Mouse (Mus musculus): ENCODE measurements around the gene Loxl3.
A peak's percentile ranks its signal among the peaks of the same experiment; 100 is the strongest.

Loxl3 gene

DNA sequence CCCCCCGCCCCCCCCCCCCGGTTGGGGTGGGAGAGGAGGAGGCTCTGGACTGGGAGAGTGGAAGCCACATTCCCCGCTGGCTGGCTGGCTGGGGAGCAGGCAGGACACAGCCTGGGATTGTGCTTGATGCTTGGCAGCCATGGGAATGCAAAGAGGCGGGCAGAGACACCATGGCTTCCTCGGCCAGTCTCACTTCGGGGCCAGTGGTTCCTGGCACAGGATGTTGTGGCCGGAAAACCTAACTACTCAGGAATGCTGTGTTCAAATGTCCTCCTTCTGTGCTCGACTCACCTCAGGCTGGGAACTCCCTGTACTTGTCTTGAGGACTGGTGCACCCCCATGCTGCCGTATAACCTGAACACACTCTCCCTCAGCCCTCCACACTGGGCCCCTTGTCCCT lies 6.3 kb upstream of the Loxl3 start:
- Histone ChIP-seq H3K27me3 (ENCODE audit: control insufficient read depth, insufficient read depth, low read length, poor library complexity, severe bottlenecking) (no peaks in the 10 kb centered on the region; the same call in 1 of the 2 replicates), H3K36me3 (ENCODE audit: control insufficient read depth, insufficient read depth, low read length, poor library complexity, severe bottlenecking) (peaks cover 8% of the 10 kb centered on the region)
- DNase-seq (ENCODE audit: low read depth, low spot score): no peak

DNA sequence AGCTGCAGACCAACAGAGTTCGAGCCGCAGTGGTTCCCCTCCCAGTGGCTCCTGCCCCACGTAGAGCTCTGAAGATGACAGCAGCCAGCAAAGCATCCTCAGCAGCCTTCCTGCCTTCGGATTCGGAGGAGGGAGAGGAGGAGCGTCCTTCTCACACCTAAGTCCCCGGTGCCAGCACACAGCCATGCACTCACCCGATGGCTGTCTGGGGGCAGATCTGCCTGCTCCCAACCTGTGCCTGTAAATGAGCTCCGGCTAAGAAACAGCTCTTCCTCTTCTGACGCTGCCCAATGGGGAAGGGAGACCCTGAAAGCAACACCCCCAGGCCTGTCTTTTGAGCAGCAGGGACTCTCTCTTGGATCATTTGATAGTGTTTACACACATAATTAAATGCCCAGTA lies 4.2 kb upstream of the Loxl3 start:
- DNase-seq (ENCODE audit: low read depth, low spot score): no peak
- Histone ChIP-seq H3K36me3 (ENCODE audit: control insufficient read depth, insufficient read depth, low read length, poor library complexity, severe bottlenecking) (peaks cover 8% of the 10 kb centered on the region), H3K27me3 (ENCODE audit: control insufficient read depth, insufficient read depth, low read length, poor library complexity, severe bottlenecking) (no peaks in the 10 kb centered on the region)

DNA sequence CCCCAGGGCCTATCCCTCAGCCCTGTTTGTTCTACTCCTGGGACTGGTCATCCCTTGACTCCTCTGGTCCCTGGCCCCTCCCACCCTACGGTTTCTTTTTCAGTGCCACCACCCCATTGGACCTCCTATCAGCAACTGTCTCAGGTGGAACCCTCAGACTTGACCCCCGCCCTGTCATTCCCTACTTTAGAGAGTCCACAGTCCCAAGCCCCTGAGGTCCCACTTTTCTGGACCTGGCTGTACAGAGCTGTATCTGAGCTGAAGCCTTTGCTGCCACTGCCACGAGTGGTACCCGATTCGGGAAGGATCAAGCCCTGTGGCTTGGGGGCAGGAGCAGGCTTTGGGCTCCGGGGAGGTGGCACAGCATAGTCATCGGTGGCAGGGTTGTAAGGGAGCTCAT lies 2.9 kb upstream of the Loxl3 start:
- DNase-seq (ENCODE audit: low read depth, low spot score): no peak
- Histone ChIP-seq H3K36me3 (ENCODE audit: control insufficient read depth, insufficient read depth, low read length, poor library complexity, severe bottlenecking) (peaks cover 8% of the 10 kb centered on the region), H3K27me3 (ENCODE audit: control insufficient read depth, insufficient read depth, low read length, poor library complexity, severe bottlenecking) (no peaks in the 10 kb centered on the region)

DNA sequence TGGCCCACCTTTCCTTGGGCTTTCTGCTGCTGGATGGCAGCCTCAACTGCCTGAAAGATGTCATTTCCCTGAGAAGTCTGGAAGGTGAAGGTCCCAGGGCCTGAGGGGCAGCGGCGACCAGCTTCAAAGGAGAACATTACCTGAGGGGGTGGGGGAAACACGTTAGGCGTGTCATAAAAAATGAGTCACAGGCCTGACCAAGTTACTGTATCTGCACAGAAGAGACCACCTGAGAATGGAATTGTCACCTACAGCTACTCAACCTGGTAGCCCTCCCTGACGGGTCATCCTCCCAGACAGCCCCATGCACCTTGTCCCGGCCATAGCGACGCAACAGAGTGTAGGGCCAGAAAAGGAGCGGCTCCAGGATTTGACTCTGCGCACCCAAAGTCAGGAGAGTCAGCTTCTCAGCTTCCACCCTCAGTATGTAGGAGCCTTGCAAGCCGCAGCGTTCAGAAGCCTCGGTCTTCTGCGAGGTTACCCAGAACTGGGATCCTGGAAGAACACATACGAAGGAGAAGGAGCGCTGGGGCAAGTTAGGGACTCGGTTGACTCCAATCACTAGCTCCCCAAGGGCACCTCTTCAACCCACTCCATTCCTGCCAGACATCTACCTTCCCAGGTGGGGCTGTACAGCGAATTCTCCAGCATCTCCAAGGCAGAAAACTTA lies 1.9 kb upstream of the Loxl3 start:
- no peak for DNase-seq (ENCODE audit: low read depth, low spot score)
- peaks cover 8% of the 10 kb centered on the region for H3K36me3 ChIP-seq (ENCODE audit: control insufficient read depth, insufficient read depth, low read length, poor library complexity, severe bottlenecking)
- no peaks in the 10 kb centered on the region for H3K27me3 ChIP-seq (ENCODE audit: control insufficient read depth, insufficient read depth, low read length, poor library complexity, severe bottlenecking)

DNA sequence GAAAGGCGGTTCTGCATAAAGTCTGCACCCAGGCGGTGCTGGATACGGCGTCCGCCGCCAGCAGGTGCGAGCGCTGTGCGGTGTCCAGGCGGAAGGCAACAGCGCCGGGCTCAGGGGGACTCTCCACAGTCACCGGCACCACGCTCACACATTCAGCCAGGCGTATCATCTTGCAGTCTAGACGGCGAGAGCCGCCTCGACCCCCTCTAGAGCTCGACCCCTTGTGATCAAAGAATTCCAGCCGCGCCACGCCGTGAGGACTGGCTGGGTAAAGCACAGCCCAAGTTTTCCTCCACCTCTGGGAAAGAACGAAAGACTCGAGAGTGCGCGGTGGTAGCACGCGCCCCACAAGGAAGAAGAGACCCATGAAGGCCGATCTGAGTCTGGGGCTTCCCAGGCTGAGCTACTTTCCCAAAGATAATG lies 1.2 kb upstream of the Loxl3 start:
- no peaks in the 10 kb centered on the region for H3K27me3 ChIP-seq (ENCODE audit: control insufficient read depth, insufficient read depth, low read length, poor library complexity, severe bottlenecking)
- peaks cover 8% of the 10 kb centered on the region for H3K36me3 ChIP-seq (ENCODE audit: control insufficient read depth, insufficient read depth, low read length, poor library complexity, severe bottlenecking)
- peak; percentile 66 for DNase-seq (ENCODE audit: low read depth, low spot score)

DNA sequence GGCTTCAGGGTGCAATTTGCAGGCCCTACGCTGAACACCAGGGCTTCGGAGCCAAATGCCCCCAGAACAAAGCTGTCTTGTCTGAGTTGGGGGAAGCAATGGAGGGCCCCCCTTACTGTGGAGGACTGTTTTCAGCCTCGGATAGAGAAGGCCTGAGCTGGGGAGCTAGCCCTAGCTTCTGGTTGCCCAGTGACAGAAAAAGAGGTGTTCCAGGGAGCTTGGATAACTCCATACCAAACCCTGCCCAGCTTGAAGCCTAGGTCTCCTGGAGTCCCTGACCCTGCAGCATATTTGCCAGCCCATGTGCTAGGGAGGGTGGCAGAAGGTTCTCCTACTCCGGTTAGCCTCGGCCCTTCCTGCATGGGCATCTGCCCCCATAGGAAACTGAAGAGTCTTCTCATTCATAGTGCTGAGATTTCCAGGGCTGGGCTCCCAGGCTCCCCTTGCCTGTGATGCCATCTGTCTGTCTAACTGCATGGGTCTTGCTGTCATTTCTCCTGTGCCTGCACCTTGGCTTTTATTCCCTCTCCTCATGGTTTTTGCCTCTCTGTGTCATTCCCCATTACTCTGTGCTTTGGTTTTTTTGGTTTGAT lies 586 bp downstream of the Loxl3 start:
- DNase-seq (ENCODE audit: low read depth, low spot score): no peak
- Histone ChIP-seq H3K27me3 (ENCODE audit: control insufficient read depth, insufficient read depth, low read length, poor library complexity, severe bottlenecking) (no peaks in the 10 kb centered on the region), H3K36me3 (ENCODE audit: control insufficient read depth, insufficient read depth, low read length, poor library complexity, severe bottlenecking) (peaks cover 8% of the 10 kb centered on the region)

DNA sequence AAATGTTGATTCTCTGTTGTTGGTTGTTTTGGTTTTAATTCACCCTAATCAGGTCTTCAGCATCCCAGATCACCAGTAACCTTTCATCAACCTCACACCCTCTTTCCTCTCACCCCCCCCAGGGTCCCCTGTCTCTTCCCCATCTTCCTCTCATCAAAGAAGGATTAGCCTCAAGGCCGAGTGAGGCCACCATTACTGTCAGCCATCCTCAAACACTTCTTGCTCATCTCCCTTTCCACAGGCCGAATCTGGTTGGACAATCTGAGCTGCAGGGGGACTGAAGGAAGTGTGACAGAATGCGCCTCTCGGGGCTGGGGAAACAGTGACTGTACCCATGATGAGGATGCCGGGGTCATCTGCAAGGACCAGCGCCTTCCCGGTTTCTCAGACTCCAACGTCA lies 3.2 kb downstream of the Loxl3 start:
- Histone ChIP-seq H3K36me3 (ENCODE audit: control insufficient read depth, insufficient read depth, low read length, poor library complexity, severe bottlenecking) (no peaks in the 10 kb centered on the region), H3K27me3 (ENCODE audit: control insufficient read depth, insufficient read depth, low read length, poor library complexity, severe bottlenecking) (no peaks in the 10 kb centered on the region)
- DNase-seq (ENCODE audit: low read depth, low spot score): no peak

DNA sequence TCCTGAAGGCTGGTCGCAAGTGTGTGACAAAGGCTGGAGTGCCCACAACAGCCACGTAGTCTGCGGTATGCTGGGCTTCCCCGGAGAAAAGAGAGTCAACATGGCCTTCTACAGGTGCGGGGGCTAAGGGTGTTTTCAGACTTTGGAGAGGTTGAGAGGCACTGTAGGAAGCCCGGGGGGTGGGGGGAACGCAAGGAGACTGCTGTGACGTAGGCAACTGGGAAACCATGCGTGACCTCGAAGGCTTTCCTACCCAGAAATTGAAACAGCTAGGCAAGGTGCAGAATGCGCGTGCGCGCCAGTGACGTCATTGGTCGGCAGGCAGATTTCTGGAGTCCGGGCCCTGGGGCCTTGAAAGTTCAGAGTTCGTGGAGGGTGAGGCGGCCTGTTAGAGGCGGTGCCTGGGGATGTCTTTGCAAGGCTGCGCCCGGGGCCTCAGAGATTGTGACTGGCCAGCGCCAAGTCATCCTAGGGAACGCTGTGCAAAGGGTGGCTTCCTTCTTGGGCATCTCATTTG lies 4.6 kb downstream of the Loxl3 start:
- H3K36me3 ChIP-seq (ENCODE audit: control insufficient read depth, insufficient read depth, low read length, poor library complexity, severe bottlenecking): no peaks in the 10 kb centered on the region
- peak; percentile 97 for DNase-seq (ENCODE audit: low read depth, low spot score)
- H3K27me3 ChIP-seq (ENCODE audit: control insufficient read depth, insufficient read depth, low read length, poor library complexity, severe bottlenecking): no peaks in the 10 kb centered on the region

DNA sequence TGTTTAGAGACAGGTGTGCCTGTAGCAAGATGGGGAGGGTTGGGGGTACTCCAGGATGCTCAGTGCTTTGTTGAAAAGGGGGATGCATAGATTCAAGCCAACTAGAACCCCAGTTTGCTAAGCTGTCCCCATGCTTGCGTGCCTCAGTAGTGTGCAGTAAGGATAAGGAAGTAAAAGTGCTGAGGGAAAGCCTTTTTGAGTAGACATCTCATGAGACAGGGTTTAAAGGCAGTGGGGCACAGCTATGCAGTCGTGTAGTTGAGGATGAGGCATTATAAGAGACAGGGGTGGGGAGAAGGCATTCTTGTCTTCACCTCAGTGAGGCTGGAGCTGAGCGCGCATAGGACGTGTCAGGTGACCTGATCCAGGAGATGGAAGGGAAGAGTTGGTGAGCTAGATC lies 6.6 kb downstream of the Loxl3 start:
- no peaks in the 10 kb centered on the region for H3K36me3 ChIP-seq (ENCODE audit: control insufficient read depth, insufficient read depth, low read length, poor library complexity, severe bottlenecking)
- no peaks in the 10 kb centered on the region for H3K27me3 ChIP-seq (ENCODE audit: control insufficient read depth, insufficient read depth, low read length, poor library complexity, severe bottlenecking)
- no peak for DNase-seq (ENCODE audit: low read depth, low spot score)

DNA sequence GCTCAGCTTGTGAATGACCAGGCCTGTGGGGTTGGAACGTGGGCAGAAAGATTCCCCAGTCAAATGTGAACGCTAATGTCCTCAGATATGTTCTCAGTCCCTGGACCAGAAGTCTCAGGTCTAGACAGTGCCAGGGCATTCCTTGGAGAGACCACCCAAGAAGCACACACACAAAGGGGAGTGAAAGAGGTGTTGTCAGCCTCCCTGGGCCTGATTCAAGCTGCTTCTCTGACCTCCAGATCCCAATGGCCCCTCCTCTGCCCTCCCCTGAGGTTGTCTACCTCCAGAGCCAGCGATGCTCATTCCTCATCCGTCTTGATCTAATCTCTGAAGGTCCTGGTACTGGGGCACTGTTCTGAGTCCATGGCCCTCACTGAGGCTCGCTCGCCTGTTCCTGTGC lies 9.6 kb downstream of the Loxl3 start:
- DNase-seq (ENCODE audit: low read depth, low spot score): no peak
- H3K27me3 ChIP-seq (ENCODE audit: control insufficient read depth, insufficient read depth, low read length, poor library complexity, severe bottlenecking): no peaks in the 10 kb centered on the region

DNA sequence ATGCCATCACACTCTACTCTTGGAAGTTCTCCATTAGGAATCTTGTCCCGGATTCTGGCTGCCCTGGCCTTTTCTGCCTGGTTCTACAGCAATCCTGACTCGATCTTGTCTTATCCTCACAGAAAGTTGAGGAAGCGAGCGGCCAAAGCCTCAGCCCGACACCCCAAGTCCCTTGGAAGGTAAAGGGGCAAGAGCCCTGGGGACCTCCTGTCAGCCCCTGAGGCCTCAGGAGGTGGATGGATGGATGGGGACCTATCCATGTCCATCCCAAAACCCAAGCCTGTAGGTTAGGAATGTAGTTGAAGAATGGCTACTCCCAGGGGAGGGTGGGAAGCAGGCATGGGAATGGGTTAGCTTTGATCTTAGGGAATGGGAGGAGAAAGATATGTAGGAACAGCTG lies 10.0 kb downstream of the Loxl3 start:
- Histone ChIP-seq H3K27me3 (ENCODE audit: control insufficient read depth, insufficient read depth, low read length, poor library complexity, severe bottlenecking) (no peaks in the 10 kb centered on the region), H3K36me3 (ENCODE audit: control insufficient read depth, insufficient read depth, low read length, poor library complexity, severe bottlenecking) (no peaks in the 10 kb centered on the region)
- no peak for DNase-seq (ENCODE audit: low read depth, low spot score)

More for the DNA sequence above, 9.6 kb downstream of the Loxl3 start:
- H3K36me3 ChIP-seq (ENCODE audit: control insufficient read depth, insufficient read depth, low read length, poor library complexity, severe bottlenecking): no peaks in the 10 kb centered on the region

DNA sequence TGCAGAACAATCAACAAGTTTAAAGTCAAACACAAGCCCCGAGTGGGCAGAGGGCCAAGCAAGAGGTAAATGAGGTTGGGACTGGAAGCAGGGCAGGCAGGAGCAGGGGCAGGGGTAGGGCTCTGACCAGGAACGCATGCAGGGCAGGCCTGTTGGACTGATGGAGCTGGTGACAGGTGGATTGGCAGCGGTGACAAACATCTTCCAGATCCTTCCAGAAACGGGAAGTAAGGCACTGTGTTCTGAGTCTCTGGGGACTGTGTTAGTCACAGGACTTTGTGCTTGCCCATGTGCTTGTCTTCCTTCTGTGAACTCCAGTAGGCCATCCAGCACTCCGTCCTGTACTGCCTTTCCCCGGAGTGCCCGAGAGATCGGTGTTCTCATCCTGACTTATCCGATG lies 10.8 kb downstream of the Loxl3 start:
- DNase-seq (ENCODE audit: low read depth, low spot score): peak; percentile 83
- H3K27me3 ChIP-seq (ENCODE audit: control insufficient read depth, insufficient read depth, low read length, poor library complexity, severe bottlenecking): no peaks in the 10 kb centered on the region
- no peaks in the 10 kb centered on the region for H3K36me3 ChIP-seq (ENCODE audit: control insufficient read depth, insufficient read depth, low read length, poor library complexity, severe bottlenecking)

DNA sequence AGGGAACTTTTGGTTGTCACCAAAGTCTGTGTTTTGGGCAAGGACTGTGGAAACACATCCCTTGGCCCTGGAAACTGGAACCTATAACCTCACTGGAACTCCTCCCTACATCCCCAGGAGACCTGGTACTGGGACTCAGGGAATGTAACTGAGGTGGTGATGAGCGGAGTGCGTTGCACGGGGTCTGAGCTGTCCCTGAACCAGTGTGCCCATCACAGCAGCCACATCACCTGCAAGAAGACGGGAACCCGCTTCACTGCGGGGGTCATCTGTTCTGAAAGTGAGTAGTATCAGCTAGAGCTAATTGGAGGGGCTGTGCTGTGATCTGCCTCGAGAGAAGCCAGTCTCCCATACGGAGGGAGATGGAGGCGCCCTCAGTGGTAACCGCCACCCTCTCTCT lies 15.4 kb downstream of the Loxl3 start:
- no peak for DNase-seq (ENCODE audit: low read depth, low spot score)
- no peaks in the 10 kb centered on the region for H3K27me3 ChIP-seq (ENCODE audit: control insufficient read depth, insufficient read depth, low read length, poor library complexity, severe bottlenecking)

DNA sequence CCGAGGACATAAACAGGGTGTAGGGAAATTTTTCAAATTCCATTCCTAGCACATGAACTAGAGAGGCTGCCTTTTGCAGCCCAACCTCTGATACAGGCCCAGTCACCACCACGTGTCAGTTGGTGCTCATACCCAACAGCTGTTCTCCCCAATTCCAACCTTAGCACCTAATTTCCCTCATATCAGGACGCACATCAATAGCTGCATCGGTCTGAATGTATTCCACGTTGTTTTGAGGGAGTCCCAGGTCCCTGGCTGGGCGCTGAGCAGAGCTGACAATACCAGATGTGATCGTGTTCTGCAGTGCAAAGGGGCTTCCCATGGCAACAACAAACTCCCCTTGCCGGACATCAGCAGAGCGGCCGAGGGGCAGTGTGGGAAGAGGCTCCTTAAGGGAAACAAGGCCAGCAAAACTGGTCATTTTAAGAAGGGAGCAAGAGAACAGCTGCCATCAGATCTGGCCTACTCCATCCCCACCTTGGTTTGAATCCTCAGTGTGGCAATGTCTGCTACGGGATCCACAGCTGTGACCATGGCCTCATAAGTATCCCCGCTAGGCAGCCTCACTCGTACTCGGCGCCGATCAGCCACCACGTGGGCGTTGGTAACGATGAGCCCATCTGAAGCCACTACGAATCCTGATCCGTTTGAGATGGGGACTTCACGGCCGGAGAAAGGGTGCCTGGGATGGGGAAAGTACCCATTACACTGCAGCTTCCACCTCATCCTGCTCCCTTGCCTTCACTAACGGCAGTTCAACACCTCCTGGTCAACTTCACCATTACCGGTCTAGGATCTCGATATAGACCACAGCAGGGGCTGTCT lies 19.4 kb downstream of the Loxl3 start:
- Histone ChIP-seq H3K27me3 (ENCODE audit: control insufficient read depth, insufficient read depth, low read length, poor library complexity, severe bottlenecking) (no peaks in the 10 kb centered on the region), H3K36me3 (ENCODE audit: control insufficient read depth, insufficient read depth, low read length, poor library complexity, severe bottlenecking) (peaks cover 6% of the 10 kb centered on the region)
- peak; percentile 55 for DNase-seq (ENCODE audit: low read depth, low spot score)

More for the DNA sequence above, 15.4 kb downstream of the Loxl3 start:
- H3K36me3 ChIP-seq (ENCODE audit: control insufficient read depth, insufficient read depth, low read length, poor library complexity, severe bottlenecking): no peaks in the 10 kb centered on the region; the same call in 1 of the 2 replicates
